Mouse (Mus musculus) bone marrow macrophage, adult 2 months (primary cell): ENCODE results near the gene Edf1.
"Not testable (repeated sequence)": the region's sequence is repeated elsewhere in the genome, so short reads cannot be mapped to it uniquely, and the experiment has no call there.

Experiments
- CTCF ChIP-seq: IDR thresholded peaks from 2 replicates; pipeline ENCODE4 v1.5.1; 2012; ENCODE audit warnings: low read depth, mild to moderate bottlenecking, low read length, moderate library complexity
- POLR2A ChIP-seq: IDR thresholded peaks from 2 replicates; pipeline ENCODE4 v1.6.1; 2012; ENCODE audit warnings: mild to moderate bottlenecking, low read depth, low read length, borderline replicate concordance

DNA sequence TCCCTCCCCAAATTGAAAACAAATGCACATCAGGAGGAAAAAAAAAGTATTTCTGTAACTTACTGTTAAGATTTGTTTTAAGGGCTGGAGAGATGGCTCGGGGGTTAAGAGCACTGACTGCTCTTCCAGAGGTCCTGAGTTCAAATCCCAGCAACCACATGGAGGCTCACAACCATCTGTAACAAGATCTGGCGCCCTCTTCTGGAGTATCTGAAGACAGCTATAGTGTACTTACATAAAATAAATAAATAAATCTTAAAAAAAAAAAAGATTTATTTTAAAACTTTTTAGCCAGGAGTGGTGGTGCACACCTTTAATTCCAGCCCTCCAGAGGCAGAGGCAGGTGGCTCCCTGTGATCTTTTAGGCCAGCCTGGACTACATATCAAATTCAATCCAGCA is 2.2 kb upstream of the Edf1 start:
- not testable (repeated sequence) for TF ChIP-seq CTCF, POLR2A
